Mouse (Mus musculus) spleen, postnatal 4 days (tissue): ENCODE data around the gene Gm16434.
"Not testable (repeated sequence)": the region's sequence is repeated elsewhere in the genome, so short reads cannot be mapped to it uniquely, and the experiment has no call there.

Source experiments
- DNase-seq, 2 experiments: peaks; one replicate each; pipeline ENCODE4 v3.0.0; 2022; ENCODE audit warnings: low spot score in 2 of 2

Gm16434 gene

GRCm38 (mm10) chr14:7194440-7194839 is at the start of gene Gm16434:
Gm16434 (minus strand) TSS chr14:7194540.
- not testable (repeated sequence) for DNase-seq

GRCm38 (mm10) chr14:7243498-7243897 is 49.2 kb upstream of the Gm16434 start:
- DNase-seq: not testable (repeated sequence)

GRCm38 (mm10) chr14:7200070-7200469 is 5.7 kb upstream of the Gm16434 start:
- peak; percentile 10 to 54 for DNase-seq

GRCm38 (mm10) chr14:7174483-7174971 is 19.8 kb downstream of the Gm16434 start, which contains the start of gene Gm3512:
Gm3512 (minus strand) TSS chr14:7174533.
- peak in 1 of 2 experiments; percentile 4 for DNase-seq
